Mouse (Mus musculus) stomach, embryonic 14.5 days (tissue): Measurements from ENCODE around the gene Igfbp3. TPM values are rescaled to one million over a fixed set of nuclear protein-coding genes. Genes with fewer than 3 reads are reported as not detected.

ENCODE experiments used
- polyA plus RNA-seq: library from polyadenylated mRNA; unstranded; fragments of >200 nt; fragmentation: Nextera tagmentation; extraction: Ambion mirVana; gene quantifications from 2 replicates; pipeline ENCODE4 v1.2.1, GENCODE M21; 2014

The Igfbp3 gene
- polyA plus RNA-seq, 1 experiment from 2014 or later = 49.9 TPM

Other genes starting within 250 kb of the Igfbp3 start
- 3.6 and 4.4 TPM in 2 replicates for gene Adcy1, start 150.4 kb downstream of the Igfbp3 start, polyA plus RNA-seq
- gene Gm11985, start 25.4 kb downstream of the Igfbp3 start, polyA plus RNA-seq = 0.25 TPM in 1 of 2 replicates, not detected in the other
- 1.5 and 1.7 TPM in 2 replicates for gene Igfbp1, start 16.1 kb downstream of the Igfbp3 start, polyA plus RNA-seq